Mouse (Mus musculus) 3134 (cell line): ENCODE results near the gene Zbtb11.

Source experiments
- DNase-seq: peaks from one replicate; pipeline ENCODE4 v3.0.0-alpha.2; 2011; ENCODE audit warnings: low spot score; ENCODE audit not compliant: insufficient read length; ENCODE audit errors: extremely low read depth

Zbtb11 gene

GRCm38 (mm10) chr16:55969147-55969546 lies 4.5 kb upstream of the Zbtb11 start:
- peak; percentile 25 for DNase-seq

GRCm38 (mm10) chr16:55970416-55970815 lies 3.3 kb upstream of the Zbtb11 start:
- no peak for DNase-seq

- peak; percentile 26 for DNase-seq
Observed at GRCm38 (mm10) chr16:55971735-55972615, 1.7 kb upstream of the Zbtb11 start.

DNA sequence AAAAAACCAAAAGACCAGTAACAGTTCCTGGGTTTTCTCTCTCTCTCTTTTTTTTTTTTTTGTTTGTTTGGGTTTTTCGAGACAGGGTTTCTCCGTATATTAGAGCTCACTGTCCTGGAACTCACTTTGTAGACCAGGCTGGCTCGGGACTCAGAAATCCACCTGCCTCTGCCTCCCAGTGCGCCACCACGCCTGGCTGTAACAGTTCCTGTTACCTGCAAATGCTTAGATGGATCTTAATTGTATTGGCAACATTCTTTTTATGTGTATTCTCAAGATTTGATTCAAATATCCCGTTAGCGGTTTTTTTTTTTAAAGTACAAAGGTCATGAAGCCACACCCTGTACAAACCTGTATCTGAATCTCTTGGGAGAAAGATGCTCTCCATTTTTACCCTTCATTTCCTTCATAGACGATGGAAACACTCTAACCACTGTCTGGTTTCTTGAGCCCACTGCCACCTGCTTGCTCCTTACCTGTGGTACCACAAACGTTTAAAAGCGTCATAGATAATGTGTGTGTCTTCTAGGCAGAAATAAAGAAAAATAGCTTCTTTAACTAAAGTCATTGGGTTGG lies 969 bp upstream of the Zbtb11 start:
- no peak for DNase-seq

- peak; percentile 84 for DNase-seq
Observed at GRCm38 (mm10) chr16:55974256-55974902, 696 bp downstream of the Zbtb11 start.

- DNase-seq, result no peak
Observed at GRCm38 (mm10) chr16:55974903-55975285, 1.2 kb downstream of the Zbtb11 start.

DNA sequence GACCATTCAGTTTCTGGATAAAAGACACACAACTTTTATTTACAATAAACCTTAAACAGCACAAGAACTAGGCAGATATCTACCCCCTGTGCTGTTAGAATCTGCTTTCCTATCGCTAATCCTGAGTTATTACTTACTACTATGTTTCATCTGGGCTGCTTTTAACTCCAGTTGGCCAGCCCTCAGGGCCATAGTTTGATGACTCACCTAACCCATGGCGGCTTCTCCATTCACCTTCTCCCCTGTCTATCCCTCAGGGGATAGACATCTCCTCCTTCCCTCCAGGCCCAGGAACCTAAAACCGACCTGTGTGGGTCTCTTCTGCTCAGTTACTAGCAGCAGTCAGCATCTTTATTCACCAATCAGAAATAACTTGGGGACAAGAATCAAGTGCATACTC lies 12.3 kb downstream of the Zbtb11 start:
- DNase-seq, result no peak

DNA sequence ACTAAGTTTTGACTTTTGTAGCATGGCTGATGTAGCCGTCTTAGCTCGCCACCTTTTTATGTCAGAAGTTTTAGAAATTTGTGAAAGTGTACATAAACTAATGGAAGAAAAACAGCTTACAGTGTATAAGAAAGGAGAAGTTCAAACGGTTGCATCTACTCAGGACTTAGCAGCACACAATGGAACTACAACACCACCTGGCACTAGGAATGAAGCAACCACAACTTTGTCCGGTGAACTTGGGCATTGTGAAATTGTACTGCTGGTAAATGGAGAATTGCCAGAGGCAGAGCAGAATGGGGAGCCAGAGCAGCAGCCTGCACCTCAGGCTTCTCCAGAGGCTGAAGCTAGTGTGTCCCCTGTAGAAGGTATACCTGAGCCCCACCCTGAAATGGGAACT lies 16.6 kb downstream of the Zbtb11 start:
- DNase-seq, result no peak

DNA sequence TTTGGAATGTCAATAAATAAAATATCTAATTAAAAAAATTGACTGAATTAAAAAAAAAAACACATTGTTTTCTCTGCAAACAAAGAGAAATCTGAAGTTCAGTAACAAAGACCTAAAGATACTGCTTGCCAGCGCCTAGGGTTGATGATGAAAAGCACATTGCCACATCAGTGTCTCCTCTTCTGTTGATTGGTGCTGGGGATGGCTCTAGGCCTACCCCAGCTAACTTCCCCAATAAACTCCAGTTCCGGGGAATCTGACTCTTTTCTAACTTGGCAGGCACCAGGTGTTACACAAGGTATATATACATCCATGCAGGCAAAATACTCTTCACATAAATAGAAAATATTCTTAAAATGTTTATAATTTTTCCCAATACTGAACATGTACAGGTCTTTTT lies 20.6 kb downstream of the Zbtb11 start:
- no peak for DNase-seq

GRCm38 (mm10) chr16:56006798-56007197 lies 33.1 kb downstream of the Zbtb11 start:
- DNase-seq, result no peak

DNA sequence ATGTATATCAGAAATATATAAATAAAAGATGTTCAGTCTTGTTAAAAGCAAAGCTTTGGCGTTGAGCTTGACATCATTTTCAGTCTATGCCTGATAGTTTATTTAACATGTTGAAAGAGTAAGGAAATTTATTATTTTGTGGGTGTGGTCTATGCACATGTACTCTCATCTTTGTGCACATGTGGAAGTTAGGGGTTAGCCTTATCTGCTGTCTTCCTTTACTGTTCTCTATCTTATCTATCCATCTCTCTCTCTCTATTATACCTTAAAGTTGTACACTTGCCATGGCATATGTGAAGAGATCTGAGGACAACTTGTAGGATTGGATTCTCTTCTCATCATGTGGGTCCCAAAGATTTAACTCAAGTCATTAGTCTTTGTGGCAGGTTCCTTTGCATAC lies 35.2 kb downstream of the Zbtb11 start:
- DNase-seq, result no peak

GRCm38 (mm10) chr16:56012789-56013743 lies 39.4 kb downstream of the Zbtb11 start:
- no peak for DNase-seq

- DNase-seq, result no peak
Observed at GRCm38 (mm10) chr16:56014076-56014475, 40.4 kb downstream of the Zbtb11 start.

GRCm38 (mm10) chr16:56019660-56020059 lies 46.0 kb downstream of the Zbtb11 start:
- DNase-seq, result no peak

DNA sequence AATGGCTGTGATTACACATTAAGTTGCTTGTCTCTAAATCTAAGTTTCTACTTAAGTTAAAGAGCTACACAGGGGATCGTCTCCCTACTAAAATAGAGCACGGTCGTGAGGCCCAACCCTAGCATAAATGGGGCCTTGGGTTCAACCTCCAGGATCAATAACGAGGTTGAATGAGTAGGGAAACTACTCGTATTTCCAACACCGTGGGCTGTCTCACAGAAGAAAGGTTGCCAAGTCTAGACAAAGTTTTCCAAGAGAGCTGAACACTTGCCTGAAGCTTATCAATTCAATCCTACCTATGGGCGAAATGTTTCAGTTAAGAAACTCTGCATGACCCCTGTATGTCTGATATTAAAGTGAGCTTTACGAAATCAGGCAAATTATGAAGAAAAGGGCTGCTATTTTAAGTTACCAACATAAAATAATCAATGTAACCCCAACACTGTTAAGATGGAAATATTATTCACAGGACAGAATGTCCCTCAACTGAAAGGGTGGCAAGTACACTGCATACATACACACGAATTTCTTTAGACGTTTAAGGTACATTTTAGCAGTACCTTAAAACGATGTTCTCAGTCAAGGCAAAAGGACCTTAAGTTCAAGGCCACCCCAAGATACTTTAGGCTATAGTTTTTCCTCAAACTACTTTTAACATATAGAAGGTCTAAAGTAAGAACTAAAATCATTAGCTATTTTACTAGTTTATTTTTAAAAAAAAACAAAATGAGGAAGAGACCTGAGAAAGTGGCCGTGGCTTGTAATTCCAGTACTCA lies 54.4 kb downstream of the Zbtb11 start:
- DNase-seq, result no peak

GRCm38 (mm10) chr16:56028722-56029551 lies 55.3 kb downstream of the Zbtb11 start:
- DNase-seq, result peak; percentile 80

DNA sequence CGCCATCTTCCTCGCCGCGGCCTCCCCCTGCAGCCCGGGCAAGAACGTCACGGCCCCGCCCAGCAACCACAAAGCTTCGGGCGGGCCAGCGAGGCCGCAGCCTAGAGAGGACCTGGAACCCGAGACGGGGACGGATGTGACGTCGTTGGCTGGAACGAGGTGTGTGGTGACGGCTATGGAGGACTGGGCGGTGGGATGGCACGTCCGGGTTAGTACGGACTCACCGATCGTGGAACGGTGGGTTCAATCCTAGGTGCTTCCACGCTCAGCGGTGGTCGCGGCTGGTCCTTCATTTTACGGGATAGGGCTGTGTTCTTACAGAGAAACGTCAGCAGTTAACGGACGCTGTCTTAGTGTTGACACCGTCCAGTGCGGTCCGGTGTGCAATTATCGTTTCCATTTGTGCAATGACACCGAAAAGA lies 56.0 kb downstream of the Zbtb11 start, which contains the start of gene Pcnp:
Pcnp (minus strand) TSS at position 79 of the 422 bp plus-strand sequence.
- peak; percentile 93 for DNase-seq

DNA sequence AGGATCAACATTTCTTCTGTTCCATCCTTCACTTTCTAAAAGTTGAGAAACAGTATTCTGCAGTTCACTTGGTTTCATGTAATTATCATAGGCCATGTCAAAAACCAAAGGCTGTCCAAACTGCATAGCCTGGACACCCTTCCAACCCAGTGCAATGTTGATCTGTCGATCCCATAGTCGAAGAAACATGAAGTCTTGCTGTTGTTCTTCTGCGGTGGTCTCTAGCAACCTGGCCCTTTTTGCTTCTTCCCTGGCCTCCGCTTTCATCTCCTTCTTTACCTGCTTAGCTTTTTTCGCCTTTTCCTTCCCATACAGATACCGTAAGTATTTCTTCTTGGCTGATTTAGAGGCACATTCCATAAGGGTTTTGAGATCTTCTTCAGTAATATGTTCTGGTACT lies 60.9 kb downstream of the Zbtb11 start:
- DNase-seq, result no peak

DNA sequence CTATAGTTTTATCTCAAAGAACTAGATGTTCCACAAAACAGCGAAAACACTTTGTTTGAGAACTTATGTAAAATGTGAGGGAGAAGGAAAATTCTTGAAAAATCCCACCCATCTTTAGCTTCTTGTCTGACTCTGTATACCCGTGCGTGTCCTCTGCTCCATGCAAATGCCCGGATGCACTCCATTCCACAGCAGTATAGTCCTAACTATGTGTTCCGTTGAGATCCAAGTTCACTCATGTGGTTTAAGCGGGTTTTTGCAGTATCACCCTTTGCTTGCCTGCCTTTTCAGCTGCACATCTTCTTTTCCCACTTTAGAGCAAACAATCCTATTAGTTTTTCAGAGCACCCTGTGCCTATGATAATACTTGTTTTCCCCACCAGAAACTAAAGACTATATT lies 62.8 kb downstream of the Zbtb11 start:
- no peak for DNase-seq
